Mouse (Mus musculus): ENCODE measurements around the gene Zfp941.

Zfp941 gene

DNA sequence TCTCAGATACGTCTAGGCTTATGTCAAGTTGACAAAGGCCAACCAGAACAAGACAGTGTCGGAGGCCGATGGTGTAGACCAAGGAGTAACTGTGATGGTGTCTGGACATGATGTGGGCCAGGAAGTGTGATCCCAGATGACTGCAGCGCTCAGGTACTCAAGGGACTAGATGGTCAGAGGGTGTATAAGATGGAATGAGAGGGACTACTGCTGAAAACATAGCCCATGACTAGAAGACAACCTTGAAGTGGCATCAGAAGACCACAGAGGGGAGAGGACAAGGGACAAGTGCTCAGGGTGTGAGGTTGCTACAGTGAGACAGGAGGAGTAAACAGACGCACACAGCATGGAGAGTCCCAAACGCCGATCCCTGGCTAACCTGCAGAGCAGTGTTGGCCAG, 21.8 kb upstream of the Zfp941 start:
- no peak for ATAC-seq (ENCODE audit: insufficient number of reproducible peaks, low FRiP score, low TSS enrichment)

DNA sequence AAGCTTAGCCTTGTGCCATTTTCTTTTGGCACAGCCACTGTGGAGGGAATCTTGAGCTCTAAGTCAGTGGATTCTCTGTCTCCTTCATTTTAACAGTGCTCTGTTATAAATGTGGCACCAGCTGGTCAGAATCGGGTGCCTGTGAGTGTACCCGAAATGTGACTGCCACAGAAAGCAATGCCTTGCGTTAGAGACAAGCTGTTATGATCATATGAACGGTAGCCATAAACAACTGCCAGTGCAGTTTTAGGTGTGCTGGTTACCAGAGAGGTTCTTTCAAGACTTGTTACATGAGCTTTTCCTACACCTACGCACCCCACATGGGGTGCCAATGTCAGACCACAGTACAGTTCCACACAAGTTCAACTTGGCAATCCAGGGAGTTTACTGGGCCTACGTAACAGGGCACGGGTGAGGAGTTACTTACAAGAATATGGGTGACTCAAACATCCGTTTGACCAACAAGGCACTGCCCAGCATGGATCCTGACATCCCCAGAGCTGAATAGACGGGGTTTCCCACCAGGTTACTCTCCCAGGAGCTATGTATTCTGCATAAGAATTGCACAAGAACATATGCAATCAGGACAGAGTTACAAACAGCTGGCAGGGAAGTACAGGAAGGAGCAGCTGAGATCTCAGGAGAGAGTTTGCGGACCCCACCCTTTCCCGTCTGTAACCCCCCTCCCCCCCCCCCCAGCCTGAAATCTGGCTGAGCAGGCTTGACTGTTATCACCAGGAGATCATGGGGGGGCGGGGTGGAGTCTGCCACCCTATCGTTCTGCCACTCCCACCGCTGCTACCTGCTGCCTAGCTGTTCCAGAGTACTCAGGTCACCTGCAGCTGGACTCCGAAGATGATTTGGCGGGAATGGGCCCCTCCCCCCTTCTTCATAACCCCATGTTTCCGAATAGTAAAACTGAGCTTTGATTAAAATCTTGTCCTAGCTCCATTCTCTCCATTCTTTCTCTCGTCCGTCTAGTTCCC, 19.1 kb upstream of the Zfp941 start:
- ATAC-seq (ENCODE audit: insufficient number of reproducible peaks, low FRiP score, low TSS enrichment) = no peak

DNA sequence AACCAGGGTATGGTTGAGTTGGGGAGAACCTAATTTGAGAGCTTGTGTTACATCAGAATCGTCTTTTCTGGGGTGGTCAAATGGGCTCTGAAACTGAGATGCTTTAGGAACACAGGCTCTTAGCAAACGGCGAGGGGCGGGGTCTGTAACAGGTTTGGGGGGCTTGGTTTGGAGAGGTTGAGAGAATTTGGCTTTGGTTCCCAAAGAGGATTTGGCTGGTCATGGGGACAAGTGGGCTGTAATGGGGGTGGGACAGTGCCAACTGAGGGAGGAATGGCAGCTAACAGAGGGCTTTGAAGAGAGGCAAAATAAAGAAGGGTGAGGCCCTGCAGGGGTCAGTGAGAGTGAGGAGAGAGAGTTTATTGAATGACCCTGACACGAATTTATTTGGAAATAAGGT, 17.6 kb upstream of the Zfp941 start:
- no peak for ATAC-seq (ENCODE audit: insufficient number of reproducible peaks, low FRiP score, low TSS enrichment)

DNA sequence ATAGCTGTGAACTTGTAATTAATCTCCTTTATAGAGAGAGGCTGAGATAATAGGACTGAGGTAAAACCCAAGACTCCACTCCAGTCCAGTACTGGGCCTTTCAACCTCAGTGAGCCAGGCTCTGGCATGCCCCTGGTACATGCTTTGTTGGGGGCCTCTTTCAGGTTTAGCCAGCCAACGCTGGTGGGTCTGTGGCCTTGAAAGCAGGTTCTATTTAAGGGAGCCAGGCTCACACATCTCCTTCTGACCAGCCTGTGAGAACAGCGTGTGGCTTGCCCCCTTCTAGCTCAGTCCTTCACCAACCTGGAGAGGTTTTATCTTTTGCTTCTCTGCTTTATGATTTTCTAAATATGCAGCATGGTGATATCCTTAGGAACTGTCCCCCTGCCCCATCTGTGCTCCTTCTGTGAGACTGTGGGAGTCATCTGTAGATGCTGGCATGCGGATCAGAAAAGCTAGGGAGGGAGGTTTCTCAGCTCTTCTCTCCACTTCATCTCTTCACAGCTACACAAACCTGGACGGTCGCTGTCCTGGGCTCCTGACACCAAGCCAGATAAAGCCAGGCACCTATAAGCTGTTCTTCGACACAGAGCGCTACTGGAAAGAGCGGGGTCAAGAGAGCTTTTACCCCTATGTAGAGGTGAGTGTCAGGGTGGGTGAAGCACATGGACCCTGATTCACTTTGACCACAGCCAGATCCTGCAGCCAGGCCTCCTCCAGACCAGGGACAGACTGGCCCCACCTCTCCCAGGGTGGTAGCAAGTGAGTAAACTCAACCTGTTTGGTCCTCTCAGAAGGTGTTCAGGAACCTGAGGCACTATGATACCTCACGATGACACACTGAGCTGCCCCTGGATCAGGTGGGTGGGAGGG, 14.5 kb upstream of the Zfp941 start:
- no peak for ATAC-seq (ENCODE audit: insufficient number of reproducible peaks, low FRiP score, low TSS enrichment)

DNA sequence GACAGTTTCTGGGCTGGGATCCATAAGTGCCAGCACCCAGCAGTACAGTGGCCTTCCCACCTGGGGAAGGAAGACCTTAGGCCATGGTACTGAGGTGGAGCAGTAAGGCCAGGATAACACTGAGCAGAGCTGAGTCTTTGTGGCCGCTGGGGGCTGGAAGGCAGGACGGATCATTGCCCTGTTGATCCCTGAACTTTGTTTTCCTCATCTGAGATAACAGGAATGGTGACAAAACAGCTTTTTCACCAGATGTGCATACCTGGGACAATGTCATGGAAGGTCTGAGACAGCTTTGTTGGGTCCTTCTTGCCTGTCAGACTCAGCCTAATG, 13.7 kb upstream of the Zfp941 start:
- no peak for ATAC-seq (ENCODE audit: insufficient number of reproducible peaks, low FRiP score, low TSS enrichment)

DNA sequence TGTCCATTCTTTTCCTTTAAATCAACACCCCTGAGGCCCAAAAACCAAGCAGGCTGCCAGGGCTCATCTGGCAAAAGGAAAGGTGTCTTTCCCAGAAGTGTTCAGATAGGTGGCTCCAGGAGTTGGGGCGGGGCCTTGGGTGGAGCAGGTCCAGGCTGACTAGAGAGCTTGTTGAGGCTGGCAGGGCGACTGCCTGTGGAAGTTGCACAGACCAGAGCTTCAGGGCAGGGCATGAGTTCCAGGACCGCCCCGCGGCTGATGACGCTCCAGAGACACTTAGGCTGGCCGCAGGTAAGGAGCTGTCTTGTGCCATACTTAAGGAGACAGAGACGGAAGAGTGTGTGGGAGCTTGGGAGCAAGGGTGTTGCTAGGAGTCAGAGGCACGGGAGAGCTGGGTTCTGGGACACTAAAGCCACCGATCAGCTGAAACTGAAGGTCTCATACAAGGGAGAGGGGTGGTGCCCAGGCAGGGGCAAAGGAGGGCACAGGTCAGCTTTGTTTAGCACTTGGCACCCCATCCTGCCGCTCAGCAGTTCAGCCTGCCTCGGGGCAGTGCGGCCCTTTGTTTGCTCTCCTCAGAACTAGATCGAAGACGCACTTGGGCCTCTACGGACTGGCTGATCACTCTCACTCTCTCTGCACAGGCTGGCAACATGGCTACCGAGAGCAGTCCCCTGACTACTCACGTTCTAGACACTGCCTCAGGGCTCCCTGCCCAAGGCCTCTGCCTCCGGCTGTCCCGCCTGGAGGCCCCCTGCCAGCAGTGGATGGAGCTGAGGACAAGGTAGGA, 13.2 kb upstream of the Zfp941 start, which contains the start of gene Urah:
Urah (plus strand) TSS at position 51 of the 790 bp plus-strand sequence.
- no peak for ATAC-seq (ENCODE audit: insufficient number of reproducible peaks, low FRiP score, low TSS enrichment)

DNA sequence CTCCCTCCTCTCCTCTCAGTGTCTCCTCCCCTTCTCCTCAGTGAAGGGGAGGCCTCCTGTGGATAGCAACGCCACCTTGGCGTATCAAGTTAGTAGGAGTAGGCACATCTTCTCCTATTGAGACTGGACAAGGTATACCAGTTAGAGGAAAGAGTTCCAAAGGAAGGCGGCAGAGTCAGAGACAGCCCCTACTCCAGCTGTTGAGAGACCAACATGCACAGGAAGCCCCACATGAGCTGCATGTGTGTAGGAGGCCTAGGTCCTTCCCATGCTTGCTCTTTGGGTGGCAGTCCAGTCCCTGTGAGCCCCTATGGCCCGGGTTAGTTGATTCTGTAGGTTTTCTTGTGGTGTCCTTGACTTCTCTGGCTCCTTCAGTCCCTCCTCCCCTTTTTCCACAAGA, 11.4 kb upstream of the Zfp941 start:
- ATAC-seq (ENCODE audit: insufficient number of reproducible peaks, low FRiP score, low TSS enrichment) = no peak

DNA sequence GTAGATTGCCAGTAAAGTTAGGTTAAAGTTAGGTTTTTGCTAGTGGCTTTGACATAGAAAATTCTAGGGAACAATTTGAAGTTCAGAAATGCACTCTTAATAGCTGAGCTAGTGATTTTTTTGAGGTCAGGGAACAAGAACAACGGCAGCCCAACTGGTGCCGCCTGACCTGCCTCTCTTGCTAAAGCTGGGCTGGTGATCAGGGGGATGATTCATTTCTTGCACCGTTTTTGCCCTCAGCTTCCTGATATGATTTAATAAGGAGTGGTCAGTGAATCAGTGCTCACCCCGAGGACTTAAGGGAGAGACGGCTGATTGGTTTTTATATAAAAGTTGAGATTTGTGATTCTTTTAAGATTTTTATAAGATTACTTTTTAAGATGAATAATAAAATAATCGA, 9.5 kb upstream of the Zfp941 start:
- no peak for ATAC-seq (ENCODE audit: insufficient number of reproducible peaks, low FRiP score, low TSS enrichment)

DNA sequence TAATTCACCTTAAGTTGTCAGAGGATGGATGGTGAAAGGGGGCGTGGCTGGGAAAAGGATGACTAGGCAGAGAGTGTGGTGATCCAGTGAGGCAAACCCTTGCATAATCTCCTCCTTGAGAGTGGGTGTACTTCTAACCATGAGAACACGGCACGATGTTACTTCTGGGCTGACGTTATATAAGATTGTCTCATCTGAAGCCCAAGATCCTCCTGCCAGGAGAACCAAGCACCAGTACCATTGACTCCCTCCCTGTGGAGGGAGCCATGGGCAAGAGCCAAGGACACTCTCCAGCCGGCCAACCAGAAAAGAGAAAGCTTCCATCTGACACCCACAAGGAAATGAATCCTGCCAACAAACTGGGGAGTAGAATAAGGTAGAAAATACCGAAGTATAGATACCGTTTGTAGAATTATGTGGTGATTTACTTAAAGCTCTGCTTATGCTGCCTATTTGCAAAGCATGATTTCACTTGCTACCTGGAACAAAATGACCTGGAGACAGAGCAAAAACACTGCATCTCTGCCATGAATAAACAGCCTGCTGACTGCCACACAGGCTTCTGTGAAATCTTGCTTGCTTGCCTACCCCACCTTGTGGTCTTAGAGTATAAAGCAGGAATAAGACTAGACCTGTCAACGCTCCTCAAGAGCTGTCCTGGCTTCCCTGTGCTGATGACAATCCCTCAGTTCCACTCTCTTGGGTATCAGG, 6.3 kb upstream of the Zfp941 start:
- ATAC-seq (ENCODE audit: insufficient number of reproducible peaks, low FRiP score, low TSS enrichment) = peak; percentile 83

DNA sequence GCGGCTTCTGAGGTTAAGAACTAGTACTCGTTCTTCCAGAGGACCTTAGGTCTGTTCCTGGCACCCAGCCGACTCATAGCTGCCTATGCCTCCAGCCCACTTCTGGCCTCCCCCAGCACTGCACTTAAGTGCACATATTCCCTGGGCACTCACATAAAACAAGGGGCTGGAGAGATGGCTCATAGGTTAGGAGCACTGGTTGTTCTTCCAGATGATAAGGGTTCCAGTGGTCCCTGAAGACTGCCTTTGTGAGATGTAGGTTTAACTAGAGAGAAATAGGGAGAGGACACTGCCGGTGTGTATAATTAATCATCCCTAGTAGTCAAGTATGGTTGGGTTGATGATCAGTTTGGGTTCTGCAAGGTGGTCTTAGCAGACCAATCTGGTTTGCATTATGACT, 753 bp upstream of the Zfp941 start:
- ATAC-seq (ENCODE audit: insufficient number of reproducible peaks, low FRiP score, low TSS enrichment) = no peak

DNA sequence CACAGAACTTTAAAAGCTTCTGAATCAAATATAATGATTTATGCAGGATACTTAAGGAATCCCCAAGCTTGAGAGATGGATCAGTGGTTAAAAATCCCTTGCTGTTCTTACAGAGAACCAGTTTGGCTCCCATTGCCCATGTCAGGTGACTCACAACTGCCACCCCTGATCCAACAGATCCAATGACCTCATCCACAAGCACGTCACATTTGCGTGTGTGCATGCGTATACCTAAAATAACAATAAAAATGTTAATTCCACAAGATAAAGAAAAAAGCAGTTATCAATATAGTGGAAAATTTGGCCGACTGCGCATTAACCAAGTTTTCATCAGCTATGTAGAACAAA, 699 bp downstream of the Zfp941 start:
- no peak; the same call in 1 of the 2 replicates for ATAC-seq (ENCODE audit: insufficient number of reproducible peaks, low FRiP score, low TSS enrichment)

DNA sequence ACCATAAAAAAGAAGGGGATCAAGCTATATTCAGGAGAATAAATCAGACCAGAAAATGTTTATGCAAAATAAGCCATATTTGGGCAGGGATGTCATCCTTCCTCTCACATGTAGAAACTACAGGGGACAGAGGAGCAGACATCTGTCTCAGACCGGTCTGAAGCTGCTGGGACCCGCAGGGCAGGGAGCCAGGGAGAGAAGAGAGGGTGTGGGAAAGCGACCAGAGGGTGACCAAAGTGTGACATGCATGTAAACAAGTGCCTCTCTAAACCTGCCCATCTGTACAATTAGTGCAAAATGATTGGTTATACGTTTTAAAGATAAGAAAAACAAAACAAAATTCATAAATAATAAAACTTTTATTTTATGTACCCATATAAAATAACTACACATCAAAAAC, 1.8 kb downstream of the Zfp941 start:
- no peak for ATAC-seq (ENCODE audit: insufficient number of reproducible peaks, low FRiP score, low TSS enrichment)

DNA sequence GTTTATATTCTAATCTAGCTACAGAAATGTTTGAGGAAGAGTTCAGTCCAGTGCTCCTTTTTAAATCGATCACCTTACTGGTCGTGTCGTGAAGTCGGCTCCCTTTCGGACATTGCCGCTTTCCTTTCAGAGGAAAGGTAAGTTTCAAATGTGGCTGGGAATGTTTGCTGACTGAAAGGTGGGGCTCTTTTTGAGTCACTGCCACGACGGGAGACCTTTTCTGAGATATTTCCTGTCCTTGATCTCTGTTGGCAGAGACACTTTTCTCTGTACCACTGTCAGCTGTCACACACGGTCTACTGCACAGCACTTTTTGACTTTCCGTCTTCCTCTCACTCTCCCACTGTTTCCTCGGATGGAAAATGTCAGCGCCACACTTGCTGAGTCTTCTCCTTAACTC, 9.1 kb downstream of the Zfp941 start:
- ATAC-seq (ENCODE audit: insufficient number of reproducible peaks, low FRiP score, low TSS enrichment) = no peak

DNA sequence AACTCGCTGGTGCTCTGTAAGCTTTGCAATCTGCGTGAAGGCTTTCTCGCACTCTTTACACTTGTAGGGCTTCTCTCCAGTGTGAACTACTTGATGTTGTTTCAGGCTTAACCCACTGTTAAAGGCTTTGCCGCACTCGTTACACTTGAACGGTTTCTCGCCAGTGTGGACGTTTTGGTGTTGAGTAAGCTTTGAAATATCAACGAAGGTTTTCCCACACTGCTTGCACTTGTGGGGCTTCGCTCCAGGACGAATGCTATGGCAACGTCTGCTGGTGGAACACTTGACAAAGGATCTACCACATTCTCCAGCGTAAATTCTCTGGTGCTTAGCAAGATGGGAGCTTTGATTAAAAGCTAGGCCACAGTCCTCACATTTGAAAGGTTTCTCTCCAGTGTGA, 10.3 kb downstream of the Zfp941 start:
- no peak for ATAC-seq (ENCODE audit: insufficient number of reproducible peaks, low FRiP score, low TSS enrichment)

DNA sequence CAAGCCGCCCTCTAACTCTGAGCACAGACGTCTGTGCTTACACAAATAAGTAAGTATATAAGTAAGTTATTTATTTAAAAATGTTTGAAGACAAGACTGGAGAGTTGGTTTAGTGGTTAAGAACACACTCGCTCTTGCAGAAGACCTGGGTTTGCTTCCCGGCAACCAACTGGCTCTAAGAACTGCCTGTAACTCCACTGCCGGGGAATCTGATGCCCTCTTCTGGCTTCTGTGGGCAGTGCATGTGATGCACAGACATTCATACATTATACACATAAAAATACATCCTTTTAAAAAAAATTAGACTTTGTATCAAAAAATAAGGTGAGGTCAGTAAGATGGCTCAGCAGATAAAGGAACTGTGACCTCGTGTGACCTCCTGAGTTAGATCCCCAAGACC, 11.5 kb downstream of the Zfp941 start:
- ATAC-seq (ENCODE audit: insufficient number of reproducible peaks, low FRiP score, low TSS enrichment) = no peak

DNA sequence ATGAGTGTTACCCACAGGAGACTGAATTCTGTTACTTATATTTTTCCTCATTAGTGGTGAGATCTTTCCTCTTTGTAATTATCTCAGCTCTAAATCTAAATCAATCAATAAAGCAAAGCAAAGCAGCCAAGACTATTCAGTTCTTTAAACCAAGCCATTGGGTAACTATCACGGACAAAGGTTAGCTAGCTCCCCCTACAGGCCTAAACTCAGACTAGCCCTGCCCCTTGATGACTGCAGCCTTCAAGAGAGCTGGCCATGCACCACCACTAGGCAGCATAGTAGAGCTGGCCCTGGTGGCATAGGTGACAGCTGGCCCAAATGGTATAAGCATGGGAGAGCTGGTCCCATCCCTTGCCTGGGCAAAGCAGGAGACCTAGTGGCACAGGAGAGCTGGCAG, 16.3 kb downstream of the Zfp941 start:
- ATAC-seq (ENCODE audit: insufficient number of reproducible peaks, low FRiP score, low TSS enrichment) = 0 out of 2 replicates have a peak, but pooled peaks have one; percentile 61

DNA sequence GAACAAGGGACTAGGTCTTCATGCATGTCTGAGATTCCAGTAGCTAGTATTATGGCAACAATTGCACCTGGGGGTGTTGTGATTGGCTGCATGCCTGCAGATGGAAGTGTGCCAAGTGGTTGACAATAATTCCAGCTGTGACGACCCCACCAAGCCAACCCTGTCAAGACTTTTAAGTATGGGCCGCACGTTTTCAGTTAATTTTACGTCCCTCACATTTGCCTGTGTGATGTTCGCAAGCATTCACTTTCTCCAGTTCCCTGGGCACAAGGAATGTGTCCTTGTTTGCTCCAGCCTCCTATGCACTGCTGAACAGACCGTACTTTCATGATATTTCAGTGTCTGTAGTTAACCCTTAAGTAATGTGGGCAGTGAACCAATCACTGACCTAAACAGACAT, 19.3 kb downstream of the Zfp941 start:
- no peak for ATAC-seq (ENCODE audit: insufficient number of reproducible peaks, low FRiP score, low TSS enrichment)

DNA sequence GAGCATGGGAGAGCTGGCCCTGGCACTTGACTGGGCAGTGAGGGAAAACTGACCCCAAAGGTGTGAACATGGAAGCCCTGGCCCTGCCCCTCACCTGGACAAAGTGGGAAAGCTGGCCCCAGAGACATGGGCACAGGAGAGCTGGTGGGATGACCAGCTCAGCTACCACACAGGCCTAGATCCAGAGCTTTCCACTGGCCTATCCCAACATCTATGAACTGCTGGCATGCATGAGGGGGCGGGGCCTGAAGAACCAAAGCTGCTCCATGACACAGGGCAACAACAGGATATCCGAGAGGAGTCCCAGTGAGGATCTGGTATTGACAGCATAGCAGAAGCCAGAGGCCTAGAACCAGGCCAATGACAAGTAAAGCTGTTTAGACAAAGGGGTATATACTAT, 23.8 kb downstream of the Zfp941 start:
- ATAC-seq (ENCODE audit: insufficient number of reproducible peaks, low FRiP score, low TSS enrichment) = no peak

DNA sequence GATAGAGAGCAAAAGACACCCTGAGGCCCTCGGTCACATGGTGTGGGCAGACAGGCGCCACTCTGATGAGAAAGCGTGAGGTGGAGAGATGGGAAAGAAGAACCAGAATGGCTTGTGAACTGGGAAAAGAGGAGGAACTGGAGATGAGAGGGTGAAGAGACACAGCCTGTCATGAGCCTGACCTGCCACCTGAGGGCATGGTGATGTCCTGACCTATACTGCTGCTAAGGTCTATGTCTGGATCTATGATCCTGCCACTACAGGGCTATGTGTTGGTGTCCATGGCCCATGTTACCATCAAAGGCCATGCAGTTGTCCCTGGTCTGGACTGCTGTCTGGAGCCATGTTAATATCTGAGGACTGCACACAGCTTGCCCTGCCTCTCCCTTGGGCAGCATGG, 24.4 kb downstream of the Zfp941 start:
- ATAC-seq (ENCODE audit: insufficient number of reproducible peaks, low FRiP score, low TSS enrichment) = no peak

DNA sequence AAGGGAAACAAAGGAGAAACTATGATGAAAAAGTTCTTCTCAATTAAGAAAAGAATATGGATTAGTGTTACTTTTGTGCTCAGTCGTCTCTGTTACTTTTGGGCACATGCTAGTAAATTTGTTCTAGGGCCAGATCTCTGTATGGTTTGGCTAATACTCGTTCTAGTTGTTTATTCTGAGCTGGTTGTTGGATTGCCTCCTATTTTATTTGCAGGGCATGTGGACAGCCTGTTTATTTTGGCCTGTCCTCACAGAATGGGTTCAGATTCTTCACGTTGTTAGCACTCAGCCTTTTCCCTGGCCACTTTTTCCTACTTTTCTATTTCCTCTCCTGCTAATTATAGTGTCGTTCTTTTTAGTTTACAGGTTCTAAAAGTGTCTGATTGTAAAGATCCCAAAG, 28.4 kb downstream of the Zfp941 start:
- ATAC-seq (ENCODE audit: insufficient number of reproducible peaks, low FRiP score, low TSS enrichment) = no peak

Data from cerebellum, adult (tissue).